Mouse (Mus musculus) CH12.LX (cell line): Measurements from ENCODE around the gene Eva1b. TPM values are rescaled to one million over a fixed set of nuclear protein-coding genes. Genes with fewer than 3 reads are reported as not detected.

Experiments used
- DNase-seq: peaks from one replicate; pipeline ENCODE4 v3.0.0-alpha.2; 2013; ENCODE audit errors: extremely low read depth
- H3K27ac ChIP-seq: 2 replicates; pipeline ENCODE4 v1.5.1; 2012; ENCODE audit warnings: low read depth, mild to moderate bottlenecking, control low read depth, moderate library complexity; ENCODE audit not compliant: insufficient read depth
- H3K27me3 ChIP-seq: replicated peaks from 2 replicates; pipeline ENCODE3; 2012; ENCODE audit warnings: inconsistent platforms
- H3K36me3 ChIP-seq, 2 experiments: replicated peaks in 1 of 2; 2 replicates each; pipeline versions ENCODE3 to v1.6.1; 2012; ENCODE audit warnings: inconsistent platforms in 1 of 2, low read length in 1 of 2, mild to moderate bottlenecking in 1 of 2, mixed read lengths in 1 of 2, moderate library complexity in 1 of 2; ENCODE audit not compliant: control insufficient read depth in 1 of 2, insufficient read depth in 1 of 2
- H3K4me1 ChIP-seq, 2 experiments: 2 replicates each; pipeline ENCODE4 v1.6.1; 2012; ENCODE audit warnings: inconsistent platforms in 1 of 2, moderate library complexity in 1 of 2; ENCODE audit not compliant: insufficient read depth in 2 of 2, control insufficient read depth in 1 of 2
- H3K4me2 ChIP-seq: 2 replicates; pipeline ENCODE4 v1.6.1; 2012; ENCODE audit warnings: low read depth, mild to moderate bottlenecking, control low read depth; ENCODE audit not compliant: poor library complexity, insufficient read depth, severe bottlenecking
- H3K4me3 ChIP-seq, 3 experiments: fragments of 150-350 bp in 1 of 3; sonication (generic) in 1 of 3; replicated peaks in 1 of 3; 2 replicates each; pipeline versions ENCODE3 to v1.5.1; 2011 to 2012; ENCODE audit warnings: low read depth in 2 of 3, low read length in 2 of 3, mild to moderate bottlenecking in 2 of 3, moderate library complexity in 2 of 3, control low read depth in 1 of 3, improper control_type of control experiment in 1 of 3, inconsistent platforms in 1 of 3, mixed read lengths in 1 of 3; ENCODE audit not compliant: poor library complexity in 1 of 3
- H3K79me2 ChIP-seq: replicated peaks from 2 replicates; pipeline ENCODE4 v1.6.1; 2012; ENCODE audit warnings: mild to moderate bottlenecking, moderate library complexity; ENCODE audit not compliant: control insufficient read depth, poor library complexity, insufficient read depth, severe bottlenecking; ENCODE audit errors: extremely low read depth
- H3K9ac ChIP-seq: 2 replicates; pipeline ENCODE4 v1.6.1; 2012; ENCODE audit warnings: low read depth, mild to moderate bottlenecking, control low read depth, moderate library complexity; ENCODE audit not compliant: insufficient read depth
- H3K9me3 ChIP-seq: replicated peaks from 2 replicates; pipeline ENCODE3; 2012; ENCODE audit warnings: low read length, inconsistent platforms, mixed read lengths
- BHLHE40 ChIP-seq: IDR thresholded peaks from 2 replicates; pipeline ENCODE4 v1.6.1; 2011; ENCODE audit warnings: mild to moderate bottlenecking, low read depth, low read length, improper control_type of control experiment
- CHD1 ChIP-seq: IDR thresholded peaks from 2 replicates; pipeline ENCODE4 v1.6.1; 2012; ENCODE audit warnings: low read depth, low read length, improper control_type of control experiment, inconsistent platforms
- CTCF ChIP-seq, 2 experiments: IDR thresholded peaks in 1 of 2; conservative IDR thresholded peaks in 1 of 2; 2 replicates each; pipeline ENCODE4 v1.5.1; 2011 to 2012; ENCODE audit warnings: low read depth in 2 of 2, low read length in 2 of 2, improper control_type of control experiment in 1 of 2, inconsistent platforms in 1 of 2, mild to moderate bottlenecking in 1 of 2, moderate library complexity in 1 of 2
- ELF1 ChIP-seq: IDR thresholded peaks from 2 replicates; pipeline ENCODE4 v1.6.1; 2014; ENCODE audit warnings: low read depth, mild to moderate bottlenecking, inconsistent platforms, low read length, improper control_type of control experiment
- EP300 ChIP-seq: IDR thresholded peaks from 2 replicates; pipeline ENCODE4 v1.6.1; 2011; ENCODE audit warnings: low read length, improper control_type of control experiment
- ETS1 ChIP-seq: conservative IDR thresholded peaks from 2 replicates; pipeline ENCODE4 v1.6.1; 2012; ENCODE audit warnings: low read depth, mild to moderate bottlenecking, inconsistent platforms, low read length, improper control_type of control experiment, moderate library complexity
- GABPA ChIP-seq: IDR thresholded peaks from 2 replicates; pipeline ENCODE4 v1.6.1; 2012; ENCODE audit warnings: low read depth, low read length, improper control_type of control experiment, inconsistent platforms; ENCODE audit not compliant: insufficient replicate concordance
- HCFC1 ChIP-seq: IDR thresholded peaks from 2 replicates; pipeline ENCODE4 v1.6.1; 2012; ENCODE audit warnings: low read depth, mild to moderate bottlenecking, inconsistent platforms, low read length, improper control_type of control experiment
- IRF4 ChIP-seq: IDR thresholded peaks from 2 replicates; pipeline ENCODE4 v1.6.1; 2014; ENCODE audit warnings: low read depth, mild to moderate bottlenecking, inconsistent platforms, low read length, improper control_type of control experiment
- JUN ChIP-seq: IDR thresholded peaks from 2 replicates; pipeline ENCODE4 v1.6.1; 2011; ENCODE audit warnings: low read depth, mild to moderate bottlenecking, low read length, improper control_type of control experiment, moderate library complexity; ENCODE audit not compliant: insufficient read depth
- JUND ChIP-seq: conservative IDR thresholded peaks from 2 replicates; pipeline ENCODE4 v1.6.1; 2011; ENCODE audit warnings: low read depth, low read length, improper control_type of control experiment
- KAT2A ChIP-seq: IDR thresholded peaks from 2 replicates; pipeline ENCODE4 v1.6.1; 2012; ENCODE audit warnings: low read length, improper control_type of control experiment, inconsistent platforms; ENCODE audit not compliant: insufficient replicate concordance
- MAFK ChIP-seq: IDR thresholded peaks from 2 replicates; pipeline ENCODE4 v1.6.1; 2011; ENCODE audit warnings: low read length, improper control_type of control experiment; ENCODE audit not compliant: insufficient replicate concordance
- MEF2A ChIP-seq: IDR thresholded peaks from 2 replicates; pipeline ENCODE4 v1.6.1; 2014; ENCODE audit warnings: low read depth, mild to moderate bottlenecking, inconsistent platforms, low read length, improper control_type of control experiment, borderline replicate concordance
- MXI1 ChIP-seq: IDR thresholded peaks from 2 replicates; pipeline ENCODE4 v1.6.1; 2011; ENCODE audit warnings: mild to moderate bottlenecking, low read depth, low read length, improper control_type of control experiment
- MYC ChIP-seq: IDR thresholded peaks from 2 replicates; pipeline ENCODE4 v1.6.1; 2011; ENCODE audit warnings: low read depth, mild to moderate bottlenecking, improper control_type of control experiment, low read length
- NRF1 ChIP-seq: IDR thresholded peaks from 2 replicates; pipeline ENCODE4 v1.6.1; 2014; ENCODE audit warnings: low read depth, mild to moderate bottlenecking, inconsistent platforms, low read length, improper control_type of control experiment, moderate library complexity
- POLR2AphosphoS2 ChIP-seq: IDR thresholded peaks from 2 replicates; pipeline ENCODE4 v1.6.1; 2011; ENCODE audit warnings: low read depth, low read length, improper control_type of control experiment
- RAD21 ChIP-seq: IDR thresholded peaks from 2 replicates; pipeline ENCODE4 v1.6.1; 2011; ENCODE audit warnings: low read depth, mild to moderate bottlenecking, low read length, improper control_type of control experiment, moderate library complexity
- SIN3A ChIP-seq: IDR thresholded peaks from 2 replicates; pipeline ENCODE4 v1.6.1; 2012; ENCODE audit warnings: low read length, improper control_type of control experiment, inconsistent platforms
- SMC3 ChIP-seq: IDR thresholded peaks from 2 replicates; pipeline ENCODE4 v1.6.1; 2011; ENCODE audit warnings: low read depth, low read length, improper control_type of control experiment
- TBP ChIP-seq: conservative IDR thresholded peaks from 2 replicates; pipeline ENCODE4 v1.6.1; 2011; ENCODE audit warnings: low read depth, low read length, improper control_type of control experiment
- TCF12 ChIP-seq: IDR thresholded peaks from 2 replicates; pipeline ENCODE4 v1.6.1; 2014; ENCODE audit warnings: low read depth, mild to moderate bottlenecking, inconsistent platforms, low read length, improper control_type of control experiment
- USF2 ChIP-seq: conservative IDR thresholded peaks from 2 replicates; pipeline ENCODE4 v1.6.1; 2011; ENCODE audit warnings: low read depth, low read length, improper control_type of control experiment
- ZC3H11A ChIP-seq: IDR thresholded peaks from 2 replicates; pipeline ENCODE4 v1.6.1; 2012; ENCODE audit warnings: low read depth, mild to moderate bottlenecking, inconsistent platforms, low read length, improper control_type of control experiment
- ZKSCAN1 ChIP-seq: IDR thresholded peaks from 2 replicates; pipeline ENCODE4 v1.6.1; 2012; ENCODE audit warnings: low read depth, inconsistent platforms, low read length, improper control_type of control experiment, borderline replicate concordance
- ZMIZ1 ChIP-seq: IDR thresholded peaks from 2 replicates; pipeline ENCODE4 v1.6.1; 2012; ENCODE audit warnings: low read depth, mild to moderate bottlenecking, inconsistent platforms, low read length, improper control_type of control experiment
- dilution Hi-C: fragments of 300-500 bp; cut with MboI; formaldehyde crosslinking; loops from 2 replicates; pipeline ENCODE4 v1.14.3; 2020; ENCODE audit warnings: low sequenced_read_pairs; ENCODE audit not compliant: extremely low pct_unique_long_range_greater_than_20kb, extremely low pct_ligation_motif_present
- in situ Hi-C: fragments of 300-500 bp; cut with MboI; formaldehyde crosslinking; loops from 3 replicates; pipeline ENCODE4 v1.14.3; 2019; ENCODE audit warnings: low sequenced_read_pairs, low pct_ligation_motif_present, low pct_unique_long_range_greater_than_20kb, mixed read lengths
- polyA plus RNA-seq: library from polyadenylated mRNA; unstranded; fragments of >175 nt; gene quantifications from 2 replicates; pipeline ENCODE4 v1.2.1, GENCODE M21; 2012; ENCODE audit warnings: low read depth; ENCODE audit not compliant: insufficient read length
- total RNA-seq, 2 experiments: library from RNA; depleted of rRNA; stranded (reverse); fragments of 300-350 nt in 1 of 2; fragments of >200 nt in 1 of 2; gene quantifications; 2 replicates each; pipeline ENCODE4 v1.2.3; 2012 to 2014

Gene Eva1b
- total and polyA plus RNA-seq, 3 experiments = 0.97 to 4.3 (median 1.3) TPM

DNA sequence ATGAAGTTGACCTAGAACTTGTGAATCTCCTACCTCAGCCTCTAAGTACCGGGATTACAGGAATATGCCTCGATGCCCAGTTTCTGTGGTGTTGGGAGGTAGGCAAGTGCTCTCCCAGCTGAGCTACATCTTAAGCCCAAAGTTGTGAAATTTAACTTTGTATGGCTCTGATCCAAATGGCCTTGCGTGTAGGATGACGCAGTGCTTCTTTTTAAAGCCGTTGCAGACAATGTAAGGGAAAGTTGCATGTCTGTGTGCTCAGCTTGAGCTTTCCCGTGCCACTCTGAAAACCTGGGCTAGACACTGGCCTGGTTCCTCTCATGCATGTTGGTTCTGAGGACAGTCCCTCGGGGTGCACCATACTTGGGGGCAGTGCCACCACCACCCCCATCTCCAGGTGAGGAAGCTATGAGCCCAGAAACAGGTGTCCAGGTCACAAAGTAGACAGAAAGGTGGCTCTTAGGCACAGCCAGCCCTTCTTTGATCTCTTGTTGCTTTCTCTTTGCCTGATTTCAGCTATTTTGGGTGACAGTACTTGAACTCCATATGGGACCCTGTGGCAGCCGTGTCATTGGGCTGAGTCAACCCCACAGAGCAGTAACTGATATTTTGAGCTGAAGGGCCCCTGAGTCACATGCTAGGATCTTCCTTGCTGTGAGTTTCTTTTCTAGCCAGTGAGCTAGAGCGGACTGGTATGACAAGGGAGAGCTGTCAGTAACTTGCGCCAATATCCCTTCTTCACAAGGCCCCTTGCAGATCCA, 37.8 kb upstream of the Eva1b start:
- Histone ChIP-seq H3K4me2 (peak overlapping the region; percentile 85), H3K9me3 (no peaks in the 10 kb centered on the region), H3K4me3 (no peak overlapping the region), H3K9ac (peak overlapping the region; percentile 25), H3K4me1 (peaks cover 27 to 87% of the 10 kb centered on the region in 2 experiments), H3K36me3 (peaks cover 6 to 43% of the 10 kb centered on the region in 2 experiments), H3K79me2 (peaks cover 57% of the 10 kb centered on the region), H3K27ac (peak overlapping the region; percentile 81), H3K27me3 (no peaks in the 10 kb centered on the region)
- in situ Hi-C loops = loop anchor here (5.0 kb wide), 1 partner anchor 32 kb away; no protein-coding TSS in a partner anchor
- peak; percentile 36; the same call in 1 of the 2 replicates for TF ChIP-seq ETS1
- peak; percentile 53; the same call in 1 of the 2 replicates for TF ChIP-seq BHLHE40
- TF ChIP-seq MXI1 = no peak
- TF ChIP-seq MEF2A = peak; percentile 53; the same call in 1 of the 2 replicates
- DNase-seq = no peak
- dilution Hi-C loops = no loop called here

- in situ Hi-C loops (loop anchor here (5.0 kb wide), 1 partner anchor 33 kb away; no protein-coding TSS in a partner anchor), dilution Hi-C loops (no loop called here)
- peaks cover 54% of the 10 kb centered on the region for H3K79me2 ChIP-seq
- H3K36me3 ChIP-seq = peaks cover 13 to 51% of the 10 kb centered on the region in 2 experiments
- peak overlapping the region; percentile 81 for H3K27ac ChIP-seq
- H3K9me3 ChIP-seq = no peaks in the 10 kb centered on the region
- H3K4me1 ChIP-seq = peaks cover 27 to 82% of the 10 kb centered on the region in 2 experiments
- peak; percentile 78 for DNase-seq
- peak overlapping the region; percentile 10 to 30 (median 13) for H3K4me3 ChIP-seq
- H3K9ac ChIP-seq = peak overlapping the region; percentile 34
- peak overlapping the region; percentile 85 for H3K4me2 ChIP-seq
- no peaks in the 10 kb centered on the region for H3K27me3 ChIP-seq
- peak; percentile 75 for TF ChIP-seq EP300
- TF ChIP-seq JUND = no peak; the same call in 1 of the 2 replicates
- TF ChIP-seq ELF1 = peak; percentile 63; the same call in 1 of the 2 replicates
- no peak for TF ChIP-seq ZKSCAN1
- no peak for TF ChIP-seq USF2
- no peak for TF ChIP-seq GABPA
- TF ChIP-seq ETS1 = peak; percentile 75
- TF ChIP-seq MAFK = no peak
- TF ChIP-seq CHD1 = no peak; the same call in 1 of the 2 replicates
- TF ChIP-seq TBP = peak; percentile 67
- TF ChIP-seq JUN = peak; percentile 31; the same call in 1 of the 2 replicates
- peak; percentile 69 for TF ChIP-seq TCF12
- TF ChIP-seq ZMIZ1 = no peak
- no peak for TF ChIP-seq SMC3
- peak; percentile 5 for TF ChIP-seq SIN3A
- peak; percentile 55; the same call in 1 of the 2 replicates for TF ChIP-seq HCFC1
- no peak for TF ChIP-seq RAD21
- TF ChIP-seq KAT2A = no peak
- peak; percentile 14; the same call in 1 of the 2 replicates for TF ChIP-seq MXI1
- TF ChIP-seq ZC3H11A = no peak
- TF ChIP-seq IRF4 = peak; percentile 77
- no peak for TF ChIP-seq POLR2AphosphoS2
- no peak for TF ChIP-seq MYC
- no peak; the same call in 1 of the 2 replicates for TF ChIP-seq BHLHE40
- TF ChIP-seq NRF1 = no peak
- TF ChIP-seq CTCF (conservative IDR thresholded peaks at IDR 0.05 in 1 of 2, IDR thresholded peaks at IDR 0.05 in 1 of 2; ENCODE audit: low read depth in 2 of 2, low read length in 2 of 2) = no peak
These were observed 37.0 kb upstream of the Eva1b start for GRCm38 (mm10) chr4:126110374-126111152.
